Mouse (Mus musculus) brown adipose tissue, adult 24 weeks (tissue): Measurements from ENCODE around the gene Fbxo36. TPM values are rescaled to one million over a fixed set of nuclear protein-coding genes. Genes with fewer than 3 reads are reported as not detected.

ENCODE experiments used
- H3K27ac ChIP-seq: fragments of 200-500 bp; replicated peaks from 2 replicates; pipeline ENCODE4 v1.5.1; 2012; ENCODE audit warnings: low read depth, mild to moderate bottlenecking, low read length
- H3K4me1 ChIP-seq: fragments of 200-500 bp; 2 replicates; pipeline ENCODE4 v1.6.1; 2012; ENCODE audit warnings: low read length, mixed read lengths; ENCODE audit not compliant: control insufficient read depth, insufficient read depth, insufficient read length
- H3K4me3 ChIP-seq: fragments of 200-500 bp; 2 replicates; pipeline ENCODE4 v1.5.1; 2012; ENCODE audit warnings: low read depth, mild to moderate bottlenecking, low read length, moderate library complexity; ENCODE audit not compliant: insufficient read depth
- polyA plus RNA-seq: library from polyadenylated mRNA; stranded (reverse); fragments of >200 nt; gene quantifications from 2 replicates; pipeline ENCODE4 v1.2.4, GENCODE M21; 2012; ENCODE audit not compliant: missing spikeins, insufficient read depth, insufficient read length

The Fbxo36 gene
- polyA plus RNA-seq: 9.8 and 15.1 TPM in 2 replicates

DNA sequence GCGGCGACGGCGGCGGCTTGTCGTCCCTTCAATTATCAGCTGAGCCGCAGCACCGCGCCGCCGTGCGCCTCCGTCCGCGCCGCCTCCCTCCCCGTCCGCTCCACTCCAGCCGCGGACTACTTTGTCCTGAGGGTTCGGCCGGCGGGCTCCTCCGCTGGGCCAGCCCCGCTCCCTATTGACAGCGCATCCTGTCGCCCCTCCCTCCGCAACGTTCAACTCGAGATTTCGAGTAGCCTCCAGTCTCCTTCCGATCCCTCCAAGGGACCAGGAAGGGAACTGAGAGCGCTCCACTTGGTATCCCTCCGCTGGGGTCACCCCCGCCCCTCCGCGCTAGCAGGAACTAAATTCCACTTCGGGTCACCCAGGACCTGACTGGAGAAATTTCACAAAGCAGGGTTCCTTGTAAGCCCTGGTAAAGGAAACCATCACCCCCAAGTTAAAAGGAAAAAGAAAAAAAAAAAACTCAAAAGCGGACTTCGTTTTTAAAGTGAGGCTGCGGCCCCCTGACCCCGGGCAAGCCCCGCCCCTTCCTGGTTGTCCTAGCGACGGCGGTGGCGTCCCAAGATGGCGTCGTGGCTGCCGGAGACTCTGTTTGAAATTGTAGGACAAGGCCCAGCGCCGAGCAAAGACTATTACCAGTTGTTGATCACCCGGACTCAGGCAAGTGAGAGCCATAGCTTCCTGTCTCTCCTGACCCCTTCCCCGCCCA, at the start of gene Fbxo36:
TSS of gene Fbxo36 (plus strand) at position 533 of the 709 bp plus-strand sequence.
- peak within 1 kb of the TSS; percentile 93 for H3K27ac ChIP-seq
- peak within 1 kb of the TSS; percentile 80 for H3K4me3 ChIP-seq
- no peaks in the 10 kb centered on the region for H3K4me1 ChIP-seq

GRCm38 (mm10) chr1:84791393-84791792, 48.2 kb upstream of the Fbxo36 start:
- Histone ChIP-seq H3K27ac (no peak overlapping the region), H3K4me1 (no peaks in the 10 kb centered on the region), H3K4me3 (no peak overlapping the region)

DNA sequence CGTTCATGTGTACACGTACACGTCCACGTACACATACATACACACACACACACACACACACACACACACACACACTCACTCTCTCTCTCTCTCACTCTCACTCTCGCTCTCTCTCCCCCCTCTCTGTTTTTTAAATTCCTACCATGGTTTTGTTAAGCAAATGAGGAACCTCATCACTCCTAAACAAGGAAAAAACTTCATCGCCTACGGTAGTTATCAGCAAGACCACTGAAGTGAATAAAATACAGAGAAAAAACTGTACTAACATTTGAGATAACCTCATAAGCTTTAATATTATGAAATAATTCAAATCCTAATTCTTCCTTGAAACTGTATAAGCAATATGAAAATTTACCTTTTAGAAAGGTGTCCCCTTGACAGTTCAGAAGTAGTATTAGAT, 44.3 kb upstream of the Fbxo36 start:
- no peak overlapping the region for H3K4me3 ChIP-seq
- H3K27ac ChIP-seq: no peak overlapping the region
- no peaks in the 10 kb centered on the region for H3K4me1 ChIP-seq

DNA sequence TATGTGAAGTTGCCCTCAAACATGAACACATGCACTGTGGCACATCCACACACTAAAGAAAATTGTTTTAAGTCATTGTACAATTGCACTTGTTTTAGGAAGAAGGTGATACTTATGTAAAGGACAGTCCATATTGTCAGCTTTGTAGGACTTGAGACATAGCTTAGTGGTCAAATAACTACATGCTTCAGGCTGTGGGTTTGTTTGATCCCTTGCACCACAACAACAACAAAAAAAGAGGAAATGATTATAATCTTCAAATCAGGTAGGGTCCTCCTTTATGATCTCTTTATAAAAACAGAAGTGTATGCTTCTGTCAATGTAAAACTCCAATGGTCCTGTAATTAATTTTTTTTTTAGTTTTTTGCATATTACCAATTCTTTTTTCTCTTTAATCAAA, 40.5 kb upstream of the Fbxo36 start:
- Histone ChIP-seq H3K4me3 (no peak overlapping the region), H3K27ac (no peak overlapping the region), H3K4me1 (no peaks in the 10 kb centered on the region)

DNA sequence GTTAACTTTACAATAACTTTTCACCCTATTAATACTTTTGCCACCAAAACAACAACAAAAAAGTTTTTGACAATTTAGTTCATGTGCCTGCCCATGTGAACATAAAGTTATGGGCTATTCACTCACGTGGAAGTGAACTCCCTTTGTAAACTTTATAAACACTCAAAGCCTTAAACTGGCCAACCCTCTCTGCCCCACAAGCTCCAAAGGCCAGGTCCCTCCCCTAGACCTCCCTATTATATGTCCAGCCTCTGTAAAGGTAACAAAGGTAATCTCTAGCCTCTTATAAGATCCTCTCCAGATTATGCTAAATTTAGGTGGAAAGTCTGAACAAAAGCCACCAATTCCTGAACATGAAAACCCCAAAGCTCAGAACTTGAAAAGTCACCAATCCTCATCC, 35.9 kb upstream of the Fbxo36 start:
- H3K4me1 ChIP-seq: no peaks in the 10 kb centered on the region; the same call in 1 of the 2 replicates
- H3K4me3 ChIP-seq: no peak overlapping the region
- no peak overlapping the region for H3K27ac ChIP-seq

GRCm38 (mm10) chr1:84817596-84817995, 22.0 kb upstream of the Fbxo36 start:
- no peak overlapping the region for H3K4me3 ChIP-seq
- H3K27ac ChIP-seq: no peak overlapping the region
- H3K4me1 ChIP-seq: no peaks in the 10 kb centered on the region

GRCm38 (mm10) chr1:84825091-84825490, 14.6 kb upstream of the Fbxo36 start:
- H3K4me3 ChIP-seq: no peak overlapping the region
- no peaks in the 10 kb centered on the region for H3K4me1 ChIP-seq
- no peak overlapping the region for H3K27ac ChIP-seq

DNA sequence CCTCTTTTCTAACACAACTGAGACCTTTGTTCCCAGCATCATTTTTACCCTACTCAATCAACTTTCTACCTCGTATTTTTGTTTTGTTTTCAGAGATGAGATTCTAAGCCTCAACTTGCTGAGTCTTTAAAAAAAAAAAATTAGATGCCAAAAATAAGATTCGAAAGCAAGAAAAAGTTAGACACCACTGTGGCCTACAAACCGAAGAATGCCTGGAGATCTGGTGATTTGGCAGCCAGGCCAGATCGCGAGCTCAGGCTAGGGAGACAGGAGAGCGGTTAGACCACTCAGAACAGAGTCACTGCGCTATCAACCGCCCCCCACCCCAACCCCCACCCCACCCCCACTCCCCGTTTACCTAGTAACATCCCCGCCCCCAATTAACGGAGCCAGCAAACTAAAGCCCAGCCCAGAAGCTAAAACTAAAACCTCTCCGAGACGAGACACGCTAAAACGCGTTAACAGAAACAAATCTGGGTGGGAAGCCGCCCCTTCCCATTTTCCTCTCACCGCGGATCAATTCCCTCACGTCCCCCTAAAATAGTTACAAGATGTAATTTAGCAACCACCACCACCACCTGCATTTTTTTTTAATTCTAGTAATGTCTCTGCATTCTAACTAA, 2.0 kb upstream of the Fbxo36 start:
- peak overlapping the region; percentile 93 for H3K27ac ChIP-seq
- H3K4me3 ChIP-seq: peak overlapping the region; percentile 80
- H3K4me1 ChIP-seq: no peaks in the 10 kb centered on the region

GRCm38 (mm10) chr1:84838156-84838555, 1.5 kb upstream of the Fbxo36 start:
- peak overlapping the region; percentile 80 for H3K4me3 ChIP-seq
- H3K27ac ChIP-seq: peak overlapping the region; percentile 93
- H3K4me1 ChIP-seq: no peaks in the 10 kb centered on the region

GRCm38 (mm10) chr1:84838621-84839151, 955 bp upstream of the Fbxo36 start:
- no peaks in the 10 kb centered on the region for H3K4me1 ChIP-seq

GRCm38 (mm10) chr1:84840018-84840664, 500 bp downstream of the Fbxo36 start, which contains the start of gene Trip12:
Trip12 (minus strand) TSS chr1:84840516.
- Histone ChIP-seq H3K27ac (peak within 1 kb of the TSS; percentile 93), H3K4me3 (peak within 1 kb of the TSS; percentile 80), H3K4me1 (no peaks in the 10 kb centered on the region)

More at GRCm38 (mm10) chr1:84838621-84839151, 955 bp upstream of the Fbxo36 start:
- Histone ChIP-seq H3K27ac (peak overlapping the region; percentile 93), H3K4me3 (peak overlapping the region; percentile 80)

GRCm38 (mm10) chr1:84841061-84841460, 1.4 kb downstream of the Fbxo36 start:
- Histone ChIP-seq H3K27ac (no peak overlapping the region), H3K4me3 (no peak overlapping the region), H3K4me1 (no peaks in the 10 kb centered on the region)

DNA sequence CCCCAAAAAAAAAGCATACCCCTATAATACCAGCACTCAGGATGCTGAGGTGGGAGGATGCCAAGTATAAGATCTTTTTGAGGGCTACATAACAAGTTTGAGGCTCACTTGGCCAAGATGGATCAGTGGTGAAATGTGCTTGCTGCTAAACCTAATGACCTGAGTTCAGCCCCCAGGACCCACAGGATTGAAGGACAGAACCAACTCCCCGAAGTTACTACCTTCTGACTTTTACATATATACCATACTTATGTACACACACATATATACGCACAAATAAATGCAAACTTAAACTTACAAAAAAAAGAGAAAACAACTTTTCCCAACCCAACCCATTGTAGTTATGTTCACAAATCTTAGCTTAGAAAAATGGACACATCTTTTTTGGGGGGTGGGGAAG, 3.7 kb downstream of the Fbxo36 start:
- no peaks in the 10 kb centered on the region for H3K4me1 ChIP-seq
- H3K4me3 ChIP-seq: no peak overlapping the region
- no peak overlapping the region for H3K27ac ChIP-seq

GRCm38 (mm10) chr1:84847698-84848097, 8.1 kb downstream of the Fbxo36 start:
- no peak overlapping the region for H3K4me3 ChIP-seq

GRCm38 (mm10) chr1:84848335-84848734, 8.7 kb downstream of the Fbxo36 start:
- H3K4me1 ChIP-seq: no peaks in the 10 kb centered on the region
- H3K4me3 ChIP-seq: no peak overlapping the region
- H3K27ac ChIP-seq: no peak overlapping the region

More at GRCm38 (mm10) chr1:84847698-84848097, 8.1 kb downstream of the Fbxo36 start:
- Histone ChIP-seq H3K4me1 (no peaks in the 10 kb centered on the region), H3K27ac (no peak overlapping the region)
